Mouse (Mus musculus): ENCODE measurements around the gene Mrnip.
A peak's percentile ranks its signal among the peaks of the same experiment; 100 is the strongest.

Mrnip gene

GRCm38 (mm10) chr11:50222559-50223276, 48.5 kb downstream of the Mrnip start:
- ATAC-seq (ENCODE audit: insufficient number of reproducible peaks, low FRiP score, low TSS enrichment): no peak

GRCm38 (mm10) chr11:50223783-50224662, 49.8 kb downstream of the Mrnip start:
- no peak for ATAC-seq (ENCODE audit: insufficient number of reproducible peaks, low FRiP score, low TSS enrichment)

DNA sequence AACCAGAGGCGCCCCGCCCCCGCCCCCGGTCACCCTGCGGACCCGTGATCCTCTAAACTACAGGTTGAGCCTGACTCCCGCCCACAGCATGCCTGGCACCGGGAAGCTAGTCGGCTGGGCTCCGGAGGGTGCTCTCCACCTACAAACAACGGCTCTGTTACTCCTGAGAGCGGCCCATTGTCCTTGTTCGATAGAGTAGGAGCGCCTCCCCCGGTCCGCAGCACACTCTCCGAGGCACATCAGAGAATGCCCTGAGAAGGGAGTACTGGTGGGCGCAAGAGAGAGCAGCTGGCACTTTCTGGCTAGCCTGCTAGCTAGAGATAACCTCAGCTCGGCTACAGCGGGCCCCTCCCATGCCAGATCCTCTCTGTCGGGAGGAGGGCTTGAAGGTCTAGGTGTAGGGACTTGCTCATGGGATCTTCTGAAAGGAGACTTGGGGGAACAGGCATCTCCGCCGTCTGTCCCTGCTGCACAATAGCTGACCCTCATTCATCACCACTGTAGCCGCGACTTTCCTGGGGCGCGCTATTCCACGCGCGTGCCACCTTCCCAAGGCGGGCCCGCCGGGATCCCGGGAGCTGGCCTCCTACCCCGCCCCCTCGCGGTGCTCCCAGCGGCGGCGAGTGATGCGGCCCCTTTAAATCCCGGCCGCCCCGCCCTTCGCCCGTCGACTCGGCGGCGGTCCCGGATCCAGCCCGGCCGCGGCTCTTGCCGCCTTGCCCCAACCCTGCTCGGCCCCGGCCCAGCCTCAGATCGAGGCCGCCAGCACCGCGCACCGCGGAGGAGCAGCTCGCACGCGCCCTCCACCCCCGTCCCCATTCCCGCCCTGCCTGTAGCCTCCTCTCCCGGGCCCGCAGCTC, 50.7 kb downstream of the Mrnip start:
- ATAC-seq (ENCODE audit: insufficient number of reproducible peaks, low FRiP score, low TSS enrichment): peak; percentile 64

DNA sequence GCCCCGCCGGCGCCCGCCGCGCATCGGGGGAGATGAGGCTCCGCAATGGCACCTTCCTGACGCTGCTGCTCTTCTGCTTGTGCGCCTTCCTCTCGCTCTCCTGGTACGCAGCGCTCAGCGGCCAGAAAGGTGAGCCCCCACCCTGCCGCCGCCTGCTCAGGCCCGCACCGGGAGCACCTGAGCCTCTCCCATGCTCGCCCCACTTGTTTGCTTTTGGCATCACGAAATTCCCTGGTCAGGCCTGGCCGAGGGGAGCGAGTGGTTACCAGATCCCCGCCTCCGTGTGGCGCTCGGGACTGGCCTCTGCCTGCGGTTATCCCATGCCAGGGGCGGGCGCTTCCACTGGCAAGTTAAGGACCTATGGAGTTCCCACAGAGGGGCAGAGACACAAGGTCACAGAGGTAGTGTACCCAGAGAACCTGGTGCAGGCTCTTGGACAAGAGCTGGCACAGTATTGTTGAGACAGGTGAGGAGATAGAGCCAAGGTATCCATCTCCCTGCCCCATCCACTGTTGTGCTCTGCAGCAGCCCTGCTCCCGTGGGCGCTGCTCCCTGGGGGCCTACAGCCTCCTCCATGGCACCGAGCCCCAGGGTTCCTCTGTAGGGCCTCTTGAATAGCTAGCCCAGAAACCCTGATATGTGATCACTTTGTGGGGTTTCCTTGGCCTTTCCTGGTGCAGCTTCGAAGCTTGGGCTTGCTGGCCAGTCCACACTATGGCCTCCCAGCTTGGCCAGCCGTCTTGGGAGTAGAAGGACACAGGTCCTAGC, 51.6 kb downstream of the Mrnip start:
- no peak for ATAC-seq (ENCODE audit: insufficient number of reproducible peaks, low FRiP score, low TSS enrichment)

GRCm38 (mm10) chr11:50226406-50226805, 52.2 kb downstream of the Mrnip start:
- ATAC-seq (ENCODE audit: insufficient number of reproducible peaks, low FRiP score, low TSS enrichment): no peak

DNA sequence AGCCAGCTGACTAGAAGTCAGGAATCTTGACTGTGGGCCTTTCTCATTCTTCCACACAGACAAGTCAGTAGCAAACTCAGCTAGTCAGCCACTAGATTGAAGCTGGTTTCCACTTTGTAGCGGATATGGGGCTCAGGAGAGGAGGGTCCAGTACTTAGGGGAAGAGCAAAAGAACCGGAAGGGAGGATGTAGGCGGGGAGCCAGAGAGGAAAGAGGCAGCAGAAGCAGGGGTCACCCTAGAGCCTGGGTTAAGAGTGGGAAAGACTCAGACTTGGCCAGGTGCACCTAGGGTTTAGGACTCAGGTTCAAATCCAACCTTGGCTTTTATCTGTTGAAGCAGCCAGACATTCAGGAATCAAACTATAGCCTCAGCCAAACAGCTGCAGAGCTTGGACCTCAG, 53.0 kb downstream of the Mrnip start:
- ATAC-seq (ENCODE audit: insufficient number of reproducible peaks, low FRiP score, low TSS enrichment): no peak

- ATAC-seq (ENCODE audit: insufficient number of reproducible peaks, low FRiP score, low TSS enrichment): 0 out of 2 replicates have a peak, but pooled peaks have one; percentile 18
Observed at GRCm38 (mm10) chr11:50227736-50228135, 53.5 kb downstream of the Mrnip start.

- ATAC-seq (ENCODE audit: insufficient number of reproducible peaks, low FRiP score, low TSS enrichment): no peak
Observed at GRCm38 (mm10) chr11:50228772-50229171, 54.5 kb downstream of the Mrnip start.

GRCm38 (mm10) chr11:50229252-50229910, 55.1 kb downstream of the Mrnip start:
- ATAC-seq (ENCODE audit: insufficient number of reproducible peaks, low FRiP score, low TSS enrichment): peak; percentile 32; the same call in 1 of the 2 replicates

GRCm38 (mm10) chr11:50230481-50231304, 56.4 kb downstream of the Mrnip start:
- no peak for ATAC-seq (ENCODE audit: insufficient number of reproducible peaks, low FRiP score, low TSS enrichment)

DNA sequence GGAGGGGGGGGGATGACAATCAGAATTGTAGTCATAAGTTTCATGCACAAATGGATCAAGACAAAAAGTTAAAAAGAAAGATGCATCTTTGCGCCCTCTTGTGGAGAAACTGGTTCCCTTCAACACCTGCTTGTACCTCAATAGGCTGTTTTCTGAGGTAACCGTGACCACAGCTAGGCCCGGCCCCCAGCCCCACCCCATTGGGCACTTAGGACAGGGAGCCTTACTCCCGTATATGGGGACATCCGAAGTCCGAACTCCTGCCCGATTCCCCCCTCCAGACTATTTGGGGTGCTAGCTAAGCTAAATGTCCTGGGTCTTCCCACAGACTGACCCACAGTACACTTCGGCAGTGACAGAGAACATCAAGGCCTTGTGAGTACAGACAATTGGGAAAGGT, 57.2 kb downstream of the Mrnip start:
- ATAC-seq (ENCODE audit: insufficient number of reproducible peaks, low FRiP score, low TSS enrichment): no peak

GRCm38 (mm10) chr11:50233022-50233421, 58.8 kb downstream of the Mrnip start:
- no peak for ATAC-seq (ENCODE audit: insufficient number of reproducible peaks, low FRiP score, low TSS enrichment)

- ATAC-seq (ENCODE audit: insufficient number of reproducible peaks, low FRiP score, low TSS enrichment): no peak
Observed at GRCm38 (mm10) chr11:50233993-50234392, 59.7 kb downstream of the Mrnip start.

- ATAC-seq (ENCODE audit: insufficient number of reproducible peaks, low FRiP score, low TSS enrichment): no peak
Observed at GRCm38 (mm10) chr11:50234606-50235005, 60.4 kb downstream of the Mrnip start.

DNA sequence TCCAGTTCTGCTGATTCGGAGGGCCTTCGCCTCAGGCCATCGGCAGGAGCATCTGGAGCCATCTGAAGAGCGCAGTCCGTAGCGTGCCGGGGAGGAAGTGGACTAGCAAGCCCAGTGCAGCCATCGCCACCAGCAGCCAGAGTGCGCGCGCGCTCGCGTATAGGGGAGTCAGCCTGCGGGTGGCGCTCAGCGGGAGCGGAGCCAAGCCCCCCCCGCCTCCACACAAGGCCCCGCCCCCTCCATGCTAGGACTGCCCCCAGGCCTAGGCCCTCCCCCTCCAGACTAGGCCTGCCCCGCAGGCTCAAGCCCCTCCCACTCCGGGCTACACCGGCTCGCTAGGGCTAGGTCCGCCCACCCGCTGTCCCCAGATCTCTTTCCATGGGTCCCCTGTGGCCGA, 62.3 kb downstream of the Mrnip start:
- ATAC-seq (ENCODE audit: insufficient number of reproducible peaks, low FRiP score, low TSS enrichment): no peak

GRCm38 (mm10) chr11:50236937-50237835, 62.9 kb downstream of the Mrnip start:
- ATAC-seq (ENCODE audit: insufficient number of reproducible peaks, low FRiP score, low TSS enrichment): no peak

- ATAC-seq (ENCODE audit: insufficient number of reproducible peaks, low FRiP score, low TSS enrichment): no peak
Observed at GRCm38 (mm10) chr11:50238324-50238723, 64.1 kb downstream of the Mrnip start, which contains the start of gene Ltc4s. TSS of gene Ltc4s (minus strand) at chr11:50238616.

All from cerebellum, adult (tissue).